Mouse (Mus musculus): ENCODE results near the gene 6030445D17Rik.

DNA sequence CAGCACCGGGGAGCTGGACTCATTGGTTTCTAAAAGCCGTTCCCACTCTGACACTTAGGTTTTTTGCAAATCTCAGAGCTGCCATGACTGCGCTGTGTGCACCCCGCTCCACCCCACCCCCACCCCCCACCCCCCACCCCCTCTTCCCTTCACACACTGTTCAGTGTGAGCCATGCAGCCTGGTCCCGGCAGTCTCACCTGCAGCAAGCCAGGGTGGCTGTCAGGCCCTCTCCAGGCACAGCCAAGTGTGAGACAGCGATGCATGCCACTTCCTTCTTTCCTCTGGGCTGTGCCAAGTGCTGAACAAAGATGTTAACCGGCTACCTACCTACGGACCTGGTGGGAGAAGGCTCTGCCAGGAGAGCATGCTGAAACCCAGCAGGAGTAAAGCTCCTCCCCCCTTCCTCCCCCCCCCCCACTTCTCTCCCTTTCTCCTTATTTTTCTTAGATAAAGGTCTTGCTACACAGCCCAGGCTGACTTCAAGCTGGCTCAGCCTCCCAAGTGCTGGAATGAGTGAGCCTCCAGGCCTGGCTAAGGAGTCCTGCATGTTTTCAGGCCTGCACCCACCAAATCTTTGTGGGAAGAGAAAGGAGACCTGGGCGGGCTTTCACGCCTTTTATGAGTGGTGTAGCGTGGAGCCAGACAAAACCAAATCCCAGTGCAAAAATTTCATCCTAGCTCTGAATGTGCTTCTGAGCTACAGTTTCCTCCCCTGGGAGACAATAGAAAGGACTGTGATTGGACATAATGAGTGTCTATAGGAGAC lies 31.3 kb upstream of the 6030445D17Rik start:
- no peak for TF ChIP-seq CTCF (IDR thresholded peaks at IDR 0.05; ENCODE audit: low read depth)
- TF ChIP-seq EP300 (IDR thresholded peaks at IDR 0.05; ENCODE audit: low read depth): no peak

Data from liver, embryonic 14.5 days (tissue).